Mouse (Mus musculus) neural tube, embryonic 14.5 days (tissue): Measurements from ENCODE around the gene Ctnnbip1. TPM values are rescaled to one million over a fixed set of nuclear protein-coding genes. Genes with fewer than 3 reads are reported as not detected.
A peak's percentile ranks its signal among the peaks of the same experiment; 100 is the strongest.

Experiments used
- ATAC-seq: fragments of 200-750 bp; cut with Nextera tagmentation; 2 replicates; pipeline ENCODE4 v1.8.0; 2017; ENCODE audit warnings: low read depth, mild to moderate bottlenecking, moderate TSS enrichment, moderate library complexity
- H3K27ac ChIP-seq: fragments of 300-500 bp; sonication (generic); 2 replicates; pipeline ENCODE4 v1.5.1; 2014; ENCODE audit warnings: low read depth, mild to moderate bottlenecking, control low read depth, low read length, moderate library complexity, mixed read lengths
- H3K27me3 ChIP-seq: fragments of 300-500 bp; sonication (generic); 2 replicates; pipeline ENCODE4 v1.6.1; 2014; ENCODE audit warnings: low read length; ENCODE audit not compliant: control insufficient read depth, insufficient read depth
- H3K36me3 ChIP-seq: fragments of 300-500 bp; sonication (generic); 2 replicates; pipeline ENCODE4 v1.6.1; 2014; ENCODE audit warnings: low read length, mixed read lengths; ENCODE audit not compliant: control insufficient read depth, insufficient read depth
- H3K4me1 ChIP-seq: fragments of 300-500 bp; sonication (generic); 2 replicates; pipeline ENCODE4 v1.6.1; 2014; ENCODE audit warnings: low read length; ENCODE audit not compliant: control insufficient read depth, insufficient read depth
- H3K4me2 ChIP-seq: fragments of 300-500 bp; sonication (generic); 2 replicates; pipeline ENCODE4 v1.6.1; 2014; ENCODE audit warnings: mild to moderate bottlenecking, low read depth, low read length, control low read depth
- H3K4me3 ChIP-seq: fragments of 300-500 bp; sonication (generic); 2 replicates; pipeline ENCODE4 v1.5.1; 2014; ENCODE audit warnings: low read depth, low read length, control low read depth, mixed read lengths
- H3K9ac ChIP-seq: fragments of 300-500 bp; sonication (generic); replicated peaks from 2 replicates; pipeline ENCODE4 v1.6.1; 2014; ENCODE audit warnings: low read depth, mild to moderate bottlenecking, control low read depth, low read length, mixed read lengths
- H3K9me3 ChIP-seq: fragments of 300-500 bp; sonication (generic); 2 replicates; pipeline ENCODE4 v1.6.1; 2016; ENCODE audit warnings: low read length; ENCODE audit not compliant: control insufficient read depth
- WGBS: fragments of 180-500 bp; shearing (Covaris S2); extraction: QIAGEN DNeasy Blood & Tissue Kit; methylation state at CpG from one replicate; pipeline ENCODE4 v1.1.7; 2014; 5-methylcytosine and 5-hydroxymethylcytosine counted together
- polyA plus RNA-seq: library from polyadenylated mRNA; unstranded; fragments of >200 nt; fragmentation: Nextera tagmentation; extraction: Ambion mirVana; gene quantifications from 2 replicates; pipeline ENCODE4 v1.2.1, GENCODE M21; 2014

Gene Ctnnbip1
- polyA plus RNA-seq, 1 experiment from 2014 or later = 98.0 TPM

- no peaks in the 10 kb centered on the region for H3K9me3 ChIP-seq
- no peak for ATAC-seq
- H3K4me3 ChIP-seq = no peak overlapping the region
- H3K36me3 ChIP-seq = no peaks in the 10 kb centered on the region
- H3K4me1 ChIP-seq = no peaks in the 10 kb centered on the region
- no peak overlapping the region for H3K9ac ChIP-seq
- 49% methylated on average over 6 of the region's 6 CpGs for WGBS
- H3K27ac ChIP-seq = no peak overlapping the region
- H3K4me2 ChIP-seq = no peak overlapping the region
- no peaks in the 10 kb centered on the region for H3K27me3 ChIP-seq
Measured at GRCm38 (mm10) chr4:149511221-149511646, 6.8 kb upstream of the Ctnnbip1 start.

GRCm38 (mm10) chr4:149512072-149512471 lies 6.0 kb upstream of the Ctnnbip1 start:
- no peak overlapping the region for H3K27ac ChIP-seq
- H3K9ac ChIP-seq = no peak overlapping the region
- H3K36me3 ChIP-seq = no peaks in the 10 kb centered on the region
- no peaks in the 10 kb centered on the region for H3K27me3 ChIP-seq
- 71% methylated on average over 7 of the region's 7 CpGs for WGBS
- no peak overlapping the region for H3K4me3 ChIP-seq
- H3K4me2 ChIP-seq = no peak overlapping the region
- ATAC-seq = no peak
- H3K4me1 ChIP-seq = no peaks in the 10 kb centered on the region
- H3K9me3 ChIP-seq = no peaks in the 10 kb centered on the region

- Histone ChIP-seq H3K4me3 (no peak overlapping the region), H3K9me3 (no peaks in the 10 kb centered on the region), H3K4me1 (peaks cover 8% of the 10 kb centered on the region), H3K27ac (no peak overlapping the region), H3K36me3 (no peaks in the 10 kb centered on the region), H3K9ac (no peak overlapping the region), H3K27me3 (no peaks in the 10 kb centered on the region), H3K4me2 (no peak overlapping the region)
- WGBS = 92% methylated on average over 5 of the region's 5 CpGs
- ATAC-seq = no peak
Measured at GRCm38 (mm10) chr4:149515706-149516105, 2.3 kb upstream of the Ctnnbip1 start.

GRCm38 (mm10) chr4:149518351-149519220 lies 550 bp downstream of the Ctnnbip1 start:
- peak overlapping the region; percentile 82 for H3K4me3 ChIP-seq
- WGBS = 5% methylated on average over 41 of the region's 52 CpGs
- peak overlapping the region; percentile 94 for H3K4me2 ChIP-seq
- peak; percentile 25 for ATAC-seq
- H3K4me1 ChIP-seq = peaks cover 8% of the 10 kb centered on the region
- no peaks in the 10 kb centered on the region for H3K9me3 ChIP-seq
- H3K9ac ChIP-seq = peak overlapping the region; percentile 94
- no peaks in the 10 kb centered on the region for H3K36me3 ChIP-seq
- peak overlapping the region; percentile 28; the same call in 1 of the 2 replicates for H3K27ac ChIP-seq
- no peaks in the 10 kb centered on the region for H3K27me3 ChIP-seq

- no peak overlapping the region for H3K9ac ChIP-seq
- H3K9me3 ChIP-seq = no peaks in the 10 kb centered on the region
- H3K4me1 ChIP-seq = peaks cover 12% of the 10 kb centered on the region
- H3K27me3 ChIP-seq = no peaks in the 10 kb centered on the region
- no peak overlapping the region for H3K27ac ChIP-seq
- H3K4me3 ChIP-seq = no peak overlapping the region
- 74% methylated on average over 10 of the region's 10 CpGs for WGBS
- H3K4me2 ChIP-seq = no peak overlapping the region
- no peak for ATAC-seq
- H3K36me3 ChIP-seq = no peaks in the 10 kb centered on the region
Measured at GRCm38 (mm10) chr4:149521258-149521657, 3.2 kb downstream of the Ctnnbip1 start.

- H3K4me1 ChIP-seq = peaks cover 11% of the 10 kb centered on the region
- no peaks in the 10 kb centered on the region for H3K9me3 ChIP-seq
- 75% methylated on average over 6 of the region's 6 CpGs for WGBS
- no peak overlapping the region for H3K27ac ChIP-seq
- no peak overlapping the region for H3K9ac ChIP-seq
- H3K4me2 ChIP-seq = no peak overlapping the region
- H3K27me3 ChIP-seq = no peaks in the 10 kb centered on the region
- no peak overlapping the region for H3K4me3 ChIP-seq
- ATAC-seq = no peak
- no peaks in the 10 kb centered on the region for H3K36me3 ChIP-seq
Measured at GRCm38 (mm10) chr4:149523961-149524360, 5.9 kb downstream of the Ctnnbip1 start.

GRCm38 (mm10) chr4:149525170-149525569 lies 7.1 kb downstream of the Ctnnbip1 start:
- Histone ChIP-seq H3K9me3 (no peaks in the 10 kb centered on the region), H3K27ac (no peak overlapping the region), H3K27me3 (no peaks in the 10 kb centered on the region), H3K9ac (no peak overlapping the region), H3K4me3 (no peak overlapping the region), H3K4me1 (peaks cover 7% of the 10 kb centered on the region; the same call in 1 of the 2 replicates), H3K36me3 (no peaks in the 10 kb centered on the region), H3K4me2 (no peak overlapping the region)
- WGBS = 91% methylated on average over 4 of the region's 4 CpGs
- ATAC-seq = no peak

GRCm38 (mm10) chr4:149525811-149526210 lies 7.8 kb downstream of the Ctnnbip1 start:
- 80% methylated on average over 6 of the region's 6 CpGs for WGBS
- Histone ChIP-seq H3K9ac (no peak overlapping the region; the same call in 1 of the 2 replicates), H3K4me1 (peaks cover 7% of the 10 kb centered on the region; the same call in 1 of the 2 replicates), H3K36me3 (no peaks in the 10 kb centered on the region), H3K27me3 (no peaks in the 10 kb centered on the region), H3K9me3 (no peaks in the 10 kb centered on the region), H3K27ac (no peak overlapping the region), H3K4me3 (no peak overlapping the region), H3K4me2 (no peak overlapping the region)
- no peak for ATAC-seq

GRCm38 (mm10) chr4:149526330-149526729 lies 8.3 kb downstream of the Ctnnbip1 start:
- no peaks in the 10 kb centered on the region for H3K9me3 ChIP-seq
- no peak overlapping the region for H3K4me3 ChIP-seq
- peaks cover 7% of the 10 kb centered on the region; the same call in 1 of the 2 replicates for H3K4me1 ChIP-seq
- H3K4me2 ChIP-seq = no peak overlapping the region
- H3K9ac ChIP-seq = no peak overlapping the region; the same call in 1 of the 2 replicates
- no peaks in the 10 kb centered on the region for H3K27me3 ChIP-seq
- no peaks in the 10 kb centered on the region for H3K36me3 ChIP-seq
- H3K27ac ChIP-seq = no peak overlapping the region
- ATAC-seq = no peak
- WGBS = 35% methylated on average over 7 of the region's 7 CpGs
